Mouse (Mus musculus) heart, postnatal 14 days (tissue): Measurements from ENCODE around the gene Tmem263. TPM values are rescaled to one million over a fixed set of nuclear protein-coding genes. Genes with fewer than 3 reads are reported as not detected.

Experiments used
- DNase-seq, 2 experiments: peaks; one replicate each; pipeline ENCODE4 v3.0.0; 2021 to 2022
- intact Hi-C: fragments of 180-260 bp; cut with DNase I; formaldehyde crosslinking; loops from one replicate; pipeline ENCODE4 v1.15.1; 2025
- long read RNA-seq, 2 experiments: library from polyadenylated mRNA; stranded (forward); transcript quantifications; one replicate each; pipeline ENCODE4 v2.0.0; 2021
- total RNA-seq, 2 experiments: library from RNA; stranded (reverse); gene quantifications; 2 replicates each; pipeline ENCODE4 v1.2.3; 2021

Tmem263 gene
- total RNA-seq, result 10 to 100 TPM; 17.5 to 19.5 TPM
- long read RNA-seq, experiment 1, transcript Tmem263-201 (3 exons, 3,616 nt), result major isoform, 32 of 35 reads
- long read RNA-seq, experiment 1, partial matches to known transcripts, result 0 of 35 reads
- long read RNA-seq, experiment 1, other reads (novel, unspliced or antisense), result 3 of 35 reads
- long read RNA-seq, experiment 2, transcript Tmem263-201 (3 exons, 3,616 nt), result major isoform, 29 of 33 reads
- long read RNA-seq, experiment 2, partial matches to known transcripts, result 1 of 33 reads
- long read RNA-seq, experiment 2, other reads (novel, unspliced or antisense), result 2 of 33 reads

DNA sequence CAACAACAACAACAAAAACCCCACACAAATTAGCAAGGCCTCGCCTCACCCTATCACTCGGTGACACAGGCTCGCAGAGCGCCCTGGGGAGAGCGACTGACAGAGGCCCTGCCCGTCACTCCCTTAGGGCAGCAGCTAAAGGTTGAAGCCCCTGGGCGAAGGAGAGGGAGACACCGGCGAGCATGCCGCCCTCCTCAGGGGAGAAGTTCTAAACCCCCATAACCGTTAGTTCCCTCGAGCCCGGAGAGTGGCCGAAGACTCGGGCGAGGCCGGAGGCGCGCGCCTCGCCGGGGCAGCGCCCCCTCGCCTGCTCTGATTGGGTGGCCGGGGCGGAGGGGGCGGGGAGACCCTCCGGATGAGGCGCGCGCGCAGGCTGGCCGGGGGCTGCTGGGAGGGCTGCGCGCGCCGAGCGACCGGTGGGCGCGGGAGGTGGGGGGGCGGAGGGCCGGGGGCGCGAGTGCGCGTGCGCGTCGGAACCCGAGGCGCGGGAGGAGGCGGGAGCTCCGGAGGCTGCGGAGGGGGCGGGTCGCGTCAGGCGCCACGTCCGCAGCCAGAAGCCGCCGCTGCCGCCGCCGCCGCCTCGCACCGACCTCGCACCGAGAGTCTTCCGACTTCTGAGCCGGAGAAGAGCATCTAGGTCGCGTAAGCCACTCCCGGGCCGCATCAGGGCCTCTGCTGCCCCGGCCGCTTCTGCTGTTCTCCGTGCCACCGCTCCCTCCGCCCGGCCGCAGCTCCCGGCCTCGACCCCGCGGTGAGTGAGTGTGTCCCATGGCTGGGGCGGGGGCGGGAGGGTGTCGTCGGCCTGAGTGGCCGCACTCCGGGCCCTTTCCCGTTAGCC is at the start of gene Tmem263, which contains the start of gene Fhl4:
Gene Tmem263, plus strand, starts transcription at position 381 of the 838 bp plus-strand sequence.
Gene Fhl4, minus strand, starts transcription at position 249 of the 838 bp plus-strand sequence.
- intact Hi-C loops, result no loop called here
- peak; percentile 90 to 94 for DNase-seq

DNA sequence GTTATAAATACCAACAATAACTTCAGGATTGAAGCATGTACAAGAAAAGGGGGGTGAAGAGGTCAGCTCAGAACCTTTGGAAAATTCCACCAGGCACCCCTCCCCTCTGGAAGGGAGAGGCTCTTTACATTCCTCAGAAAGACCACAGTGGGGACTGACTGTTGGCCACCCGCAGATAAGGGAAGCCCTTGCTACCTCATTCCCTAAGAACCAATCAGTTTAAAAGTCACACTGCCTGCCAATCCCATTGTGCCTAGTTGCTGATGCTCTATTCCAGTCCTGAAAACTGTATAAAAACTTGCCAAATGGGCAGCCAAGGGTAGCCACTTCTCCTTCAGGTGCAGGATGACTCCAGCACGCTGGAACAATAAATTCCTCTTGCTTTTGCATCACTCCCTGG is 47.6 kb upstream of the Tmem263 start:
- intact Hi-C loops, result no loop called here

DNA sequence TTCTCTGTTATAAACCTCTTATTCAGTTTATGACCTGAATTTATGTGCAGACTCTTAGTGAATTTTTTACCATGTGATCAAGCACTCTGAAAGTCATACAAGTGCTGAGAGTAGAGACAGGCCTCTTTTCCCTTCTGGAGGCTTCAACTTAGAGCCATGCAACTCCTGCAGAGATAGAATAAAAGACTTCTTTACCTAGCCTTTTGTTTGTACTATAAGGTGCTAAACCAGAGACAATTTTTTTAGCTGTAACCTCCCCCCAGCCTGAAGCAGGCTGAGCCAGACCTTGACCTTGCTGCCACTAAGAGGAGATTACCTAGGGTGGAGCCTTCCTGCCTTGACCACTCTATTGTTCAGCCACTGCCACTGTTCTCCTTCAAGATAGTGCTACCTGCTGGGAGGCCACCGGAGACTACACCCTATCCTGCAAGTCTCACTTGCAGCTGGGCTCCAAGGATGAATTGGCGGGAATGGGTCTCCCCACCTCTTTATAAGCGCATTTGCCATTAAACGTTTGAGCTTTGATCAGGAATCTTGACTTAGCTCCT is 30.7 kb upstream of the Tmem263 start:
- intact Hi-C loops, result no loop called here
- no peak for DNase-seq

More for the DNA sequence above, 47.6 kb upstream of the Tmem263 start:
- DNase-seq, result no peak

GRCm38 (mm10) chr10:85101841-85102240 is 586 bp upstream of the Tmem263 start:
- intact Hi-C loops, result no loop called here
- DNase-seq, result peak in 1 of 2 experiments; percentile 27

DNA sequence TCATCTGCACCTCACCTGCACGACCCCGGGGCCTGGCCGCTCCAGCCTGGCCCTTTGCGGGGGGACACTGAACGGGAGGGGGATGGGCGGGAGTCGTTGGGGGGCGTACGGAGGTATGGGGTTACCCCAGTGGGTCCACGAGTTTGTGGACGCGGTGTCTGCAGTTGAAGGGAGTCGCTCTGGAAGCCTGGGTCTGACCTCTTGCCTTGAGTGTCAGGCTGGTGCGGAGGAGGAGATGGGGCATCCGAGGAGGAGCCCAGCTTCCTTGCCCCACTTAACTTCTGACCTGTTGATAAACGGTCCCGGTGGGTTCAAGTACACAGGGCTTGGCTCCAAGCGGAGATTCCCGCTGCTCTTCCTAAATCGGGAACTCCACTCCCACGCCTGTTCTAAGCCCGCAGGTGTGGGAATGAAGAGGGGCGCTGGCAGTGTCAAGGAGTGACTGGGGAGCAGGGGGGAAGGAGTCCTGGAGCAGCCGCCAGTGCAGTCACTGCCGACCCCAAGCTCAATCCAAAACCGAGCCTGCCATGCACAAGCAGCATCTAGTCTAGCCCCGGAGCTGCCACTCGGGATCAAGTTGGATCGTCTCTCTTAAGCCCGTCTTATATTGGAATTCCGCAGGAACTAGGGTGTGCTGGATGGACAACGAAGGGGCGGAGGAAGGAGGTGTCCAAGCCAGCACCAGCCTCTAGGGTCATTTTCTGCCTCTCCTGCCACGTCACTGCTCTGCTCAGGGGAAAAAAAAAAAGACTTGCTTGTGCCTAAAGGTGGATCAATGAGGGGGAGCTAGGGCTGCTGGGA is 858 bp downstream of the Tmem263 start:
- intact Hi-C loops, result no loop called here
- DNase-seq, result peak; percentile 19 to 34

DNA sequence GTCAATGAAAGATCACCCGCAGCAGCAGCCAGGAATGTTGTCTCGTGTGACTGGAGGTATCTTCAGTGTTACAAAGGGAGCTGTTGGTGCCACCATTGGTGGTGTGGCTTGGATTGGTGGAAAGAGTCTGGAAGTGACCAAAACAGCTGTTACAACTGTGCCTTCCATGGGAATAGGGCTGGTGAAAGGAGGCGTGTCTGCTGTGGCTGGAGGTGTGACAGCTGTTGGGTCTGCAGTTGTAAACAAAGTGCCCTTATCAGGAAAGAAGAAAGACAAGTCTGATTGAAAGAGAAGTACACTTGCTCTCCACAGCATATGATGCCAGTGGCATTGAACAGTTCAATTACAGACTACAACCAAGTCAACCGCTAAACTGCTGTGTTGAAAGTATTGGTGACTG is 12.0 kb downstream of the Tmem263 start:
- intact Hi-C loops, result no loop called here
- DNase-seq, result peak in 1 of 2 experiments; percentile 11

GRCm38 (mm10) chr10:85125184-85125583 is 22.8 kb downstream of the Tmem263 start:
- intact Hi-C loops, result no loop called here

GRCm38 (mm10) chr10:85127395-85128287 is 25.2 kb downstream of the Tmem263 start, which contains the start of gene Mterf2:
TSS of gene Mterf2 (minus strand) at chr10:85128027.
- peak; percentile 86 to 88 for DNase-seq
- intact Hi-C loops, result loop anchor here (2.0 kb wide), 1 partner anchor 57 kb away; the partner anchor contains the start of gene Cry1

More at GRCm38 (mm10) chr10:85125184-85125583, 22.8 kb downstream of the Tmem263 start:
- no peak for DNase-seq

- intact Hi-C loops, result no loop called here
- DNase-seq, result no peak
Measured at GRCm38 (mm10) chr10:85128453-85128852, 26.0 kb downstream of the Tmem263 start.

- DNase-seq, result no peak
- intact Hi-C loops, result no loop called here
Measured at GRCm38 (mm10) chr10:85136573-85136972, 34.1 kb downstream of the Tmem263 start.

- no peak for DNase-seq
- intact Hi-C loops, result no loop called here
Measured at GRCm38 (mm10) chr10:85141465-85141864, 39.0 kb downstream of the Tmem263 start.

GRCm38 (mm10) chr10:85146282-85146681 is 43.9 kb downstream of the Tmem263 start:
- intact Hi-C loops, result no loop called here
- DNase-seq, result no peak

DNA sequence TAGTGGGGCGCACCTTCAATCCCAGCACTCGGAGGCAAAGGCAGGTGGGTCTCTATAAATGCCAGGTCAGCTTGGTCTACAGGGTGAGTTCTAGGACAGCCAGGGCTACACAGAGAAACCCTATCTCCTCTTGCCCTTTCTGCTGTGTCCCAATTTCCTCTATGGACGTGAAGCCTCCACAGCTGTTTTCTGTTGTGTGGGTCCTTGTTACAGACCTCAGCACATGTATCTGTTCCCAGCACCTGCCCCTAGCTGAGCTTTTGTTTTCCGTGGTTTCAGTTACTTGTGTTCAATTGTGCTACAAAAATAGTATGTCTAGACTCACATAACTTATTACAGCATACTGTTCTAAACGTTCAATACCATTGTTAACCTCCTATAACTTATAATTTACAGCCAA is 46.8 kb downstream of the Tmem263 start:
- intact Hi-C loops, result no loop called here
- no peak for DNase-seq

DNA sequence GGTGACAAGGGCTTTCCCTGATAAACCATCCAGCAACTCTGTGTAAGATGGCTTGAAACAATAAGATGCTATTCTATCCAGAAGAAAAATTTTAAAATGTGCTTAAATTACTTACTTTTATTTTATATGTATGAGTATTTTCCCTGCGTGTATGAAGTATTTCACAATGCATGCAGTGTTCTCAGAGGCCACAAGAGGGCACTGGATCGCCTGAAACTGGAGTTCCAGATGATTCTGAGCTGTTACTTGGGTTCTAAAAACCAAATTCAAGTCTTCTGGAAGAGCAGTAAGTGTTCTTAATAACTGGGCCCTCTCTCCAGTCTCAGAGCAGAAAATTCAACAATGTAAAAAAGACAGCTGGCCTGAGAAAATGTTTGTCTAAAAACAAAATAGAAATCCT is 51.8 kb downstream of the Tmem263 start:
- intact Hi-C loops, result no loop called here
- DNase-seq, result peak; percentile 56 to 73

GRCm38 (mm10) chr10:85157451-85157850 is 55.0 kb downstream of the Tmem263 start:
- no peak for DNase-seq
- intact Hi-C loops, result no loop called here

GRCm38 (mm10) chr10:85159989-85160619 is 57.7 kb downstream of the Tmem263 start:
- intact Hi-C loops, result no loop called here
- DNase-seq, result no peak

DNA sequence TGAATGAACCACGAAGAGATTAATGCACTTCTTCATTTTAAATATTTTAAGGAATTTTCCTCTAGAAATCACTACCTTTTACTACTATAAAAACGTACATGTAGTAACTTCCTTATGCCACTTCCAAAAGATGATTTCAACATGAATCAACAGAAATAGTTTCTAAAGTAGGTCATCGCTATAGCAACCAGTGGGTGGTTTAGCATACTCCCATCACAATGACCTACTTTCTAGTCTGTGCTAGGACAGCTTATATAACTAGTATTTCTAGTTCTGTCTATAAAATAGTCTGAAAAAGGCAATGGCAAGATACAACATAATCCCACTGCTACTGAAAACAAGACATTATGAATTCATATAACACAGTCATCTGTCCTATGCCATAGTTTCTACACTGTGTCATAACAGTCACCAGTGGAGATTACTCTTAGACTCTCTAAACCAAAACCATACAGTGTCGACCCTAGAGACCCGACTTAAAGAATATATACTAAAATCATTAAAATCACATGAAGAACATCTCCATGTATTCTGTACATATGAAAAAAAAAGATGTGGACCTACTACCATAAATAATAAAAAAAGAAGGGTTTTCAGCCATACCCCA is 59.4 kb downstream of the Tmem263 start:
- intact Hi-C loops, result no loop called here
- DNase-seq, result no peak

GRCm38 (mm10) chr10:85164791-85165190 is 62.4 kb downstream of the Tmem263 start:
- intact Hi-C loops, result no loop called here

More at GRCm38 (mm10) chr10:85164791-85165190, 62.4 kb downstream of the Tmem263 start:
- no peak for DNase-seq
